Mouse (Mus musculus) T-helper 1 cell (primary cell): ENCODE data around the gene 2610002M06Rik.

Source experiments
- in situ Hi-C: fragments of 300-600 bp; cut with MboI, MseI; formaldehyde crosslinking; loops from one replicate; pipeline ENCODE4 v1.15.1; 2025; ENCODE audit warnings: high pct_unique_total_duplicates

Gene 2610002M06Rik

DNA sequence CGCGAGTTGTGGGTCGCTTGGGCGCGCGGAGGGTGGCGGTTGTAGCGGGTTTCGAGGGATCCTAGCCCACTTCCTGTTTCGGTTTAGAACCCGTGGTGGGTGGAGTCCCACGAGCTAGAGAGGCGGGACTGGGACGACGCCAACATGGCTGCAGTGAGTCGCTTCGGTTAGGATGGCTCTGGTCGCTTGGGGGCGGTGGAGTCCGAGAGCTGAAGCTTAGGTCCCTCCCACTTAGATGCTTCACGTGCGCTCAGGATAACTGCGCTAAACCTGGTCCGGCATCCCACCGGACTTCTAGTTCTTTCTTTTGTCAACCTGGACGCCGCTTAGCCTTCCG, at the start of gene 2610002M06Rik:
TSS of gene 2610002M06Rik (minus strand) at position 117 of the 337 bp plus-strand sequence.
- in situ Hi-C loops = loop anchor here (25.0 kb wide), 2 partner anchors 721 to 996 kb away; no protein-coding TSS in a partner anchor

DNA sequence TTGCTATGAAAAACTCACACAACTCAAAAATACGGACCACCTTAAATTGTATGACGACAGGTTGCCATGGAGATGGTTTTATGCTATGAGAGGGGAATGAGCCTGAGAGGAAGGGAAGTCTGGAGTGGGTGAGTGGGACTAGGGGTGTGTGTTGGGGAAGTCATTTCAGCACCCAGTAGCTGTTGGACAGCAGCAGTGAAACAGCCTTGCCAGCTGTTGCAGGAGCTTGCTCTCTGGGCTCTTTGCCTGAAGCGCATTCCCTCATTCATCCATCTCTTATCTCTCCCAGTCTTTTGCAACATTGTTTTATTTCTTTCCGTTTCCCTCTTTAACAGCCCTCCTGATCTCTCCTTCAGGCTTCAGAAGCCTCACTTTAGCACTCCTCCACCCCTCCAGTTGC, 42.0 kb upstream of the 2610002M06Rik start:
- in situ Hi-C loops = no loop called here

DNA sequence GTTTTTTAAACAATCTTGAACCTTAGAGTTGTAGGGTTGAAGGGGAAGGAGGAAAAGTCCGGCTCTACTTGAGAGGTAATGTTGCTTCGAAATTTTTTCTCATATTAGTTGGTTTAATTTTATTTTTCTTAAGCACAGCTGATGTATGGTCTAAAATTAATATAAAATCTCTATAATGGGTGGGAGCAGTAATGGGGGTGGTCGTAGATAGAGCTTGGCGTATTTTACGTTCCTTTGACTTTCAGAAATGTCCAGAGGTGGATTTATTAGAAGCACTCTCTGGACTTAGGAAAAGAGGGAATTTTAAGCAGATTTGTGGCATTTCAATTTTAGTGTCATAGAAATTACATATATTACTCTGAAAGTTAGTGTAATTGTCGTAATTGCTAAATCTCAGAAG, 592 bp upstream of the 2610002M06Rik start:
- in situ Hi-C loops = loop anchor here (25.0 kb wide), 2 partner anchors 721 to 996 kb away; no protein-coding TSS in a partner anchor

DNA sequence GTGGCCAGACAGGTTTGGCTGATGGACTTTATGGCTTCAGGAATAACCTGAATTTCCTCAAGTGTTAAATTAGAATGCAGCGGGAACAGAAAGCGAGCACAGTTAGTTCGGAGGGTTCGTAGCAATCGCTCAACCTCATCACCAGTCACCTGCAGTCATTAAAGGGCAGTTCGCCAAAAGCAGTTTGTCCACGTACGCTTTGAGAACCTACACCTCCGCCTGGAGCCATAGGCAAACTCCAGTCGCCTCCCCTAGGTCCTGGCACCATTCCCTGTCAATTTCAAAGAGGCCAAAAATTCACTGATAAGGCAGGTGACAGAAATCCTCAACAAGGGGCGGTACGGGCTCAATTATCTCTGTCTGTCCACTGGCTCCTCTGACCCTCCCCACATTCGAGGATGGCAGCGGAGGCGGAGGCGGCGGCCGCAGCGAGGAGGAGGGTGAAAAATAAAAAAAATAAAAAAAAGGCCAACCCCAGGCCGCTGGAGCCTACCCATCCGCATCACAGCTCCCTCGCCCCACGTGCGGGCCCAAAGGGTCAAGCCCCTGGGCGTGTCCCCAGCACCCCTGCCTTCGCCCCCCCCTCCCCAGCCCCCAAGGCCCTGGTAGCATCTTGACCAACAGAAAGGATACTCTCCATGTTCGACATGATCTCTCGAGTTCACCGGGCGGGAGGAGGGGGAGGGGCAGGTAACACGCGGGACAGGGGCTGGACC, 474 bp downstream of the 2610002M06Rik start:
- in situ Hi-C loops = loop anchor here (25.0 kb wide), 2 partner anchors 722 to 997 kb away; no protein-coding TSS in a partner anchor

DNA sequence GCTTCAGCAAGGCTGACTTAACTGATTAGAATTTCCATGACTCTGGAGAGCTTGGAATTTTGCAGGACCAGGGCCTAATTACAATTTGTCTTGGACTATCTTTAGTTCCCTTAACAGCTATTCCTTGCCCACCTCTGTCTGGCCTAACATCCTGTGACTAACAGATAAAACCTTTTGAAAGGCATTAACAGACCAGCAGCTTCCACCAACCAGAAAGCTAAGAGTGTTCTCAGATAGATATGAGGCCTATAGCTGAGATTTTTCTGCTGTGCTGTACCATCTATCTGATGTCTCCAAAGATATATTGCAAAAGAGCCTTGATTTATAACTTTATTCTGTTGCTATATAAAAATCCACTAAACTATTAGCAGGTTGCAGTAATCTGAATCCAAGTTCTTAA, 4.0 kb downstream of the 2610002M06Rik start:
- in situ Hi-C loops = loop anchor here (25.0 kb wide), 2 partner anchors 725 to 1000 kb away; no protein-coding TSS in a partner anchor

DNA sequence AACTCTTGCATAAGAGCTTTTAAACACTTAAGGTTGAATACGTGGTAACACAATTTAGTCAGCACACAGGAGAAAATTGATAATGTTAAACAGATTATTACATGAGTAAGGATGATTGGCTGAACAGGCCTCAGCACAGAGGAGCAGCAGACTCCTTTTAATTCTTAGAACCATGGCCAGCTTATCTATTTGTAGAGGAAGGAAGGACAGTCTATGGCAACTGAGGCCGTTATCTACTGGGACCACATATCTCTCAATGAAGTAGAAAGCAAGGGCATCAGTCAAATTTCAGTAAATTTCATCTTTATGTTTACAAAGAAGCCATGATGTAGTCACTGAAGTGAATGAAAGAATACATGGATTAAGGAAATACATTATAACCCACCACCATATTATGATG, 19.2 kb downstream of the 2610002M06Rik start:
- in situ Hi-C loops = loop anchor here (10.0 to 25.0 kb wide), 2 partner anchors 965 to 1288 kb away; no protein-coding TSS in a partner anchor

DNA sequence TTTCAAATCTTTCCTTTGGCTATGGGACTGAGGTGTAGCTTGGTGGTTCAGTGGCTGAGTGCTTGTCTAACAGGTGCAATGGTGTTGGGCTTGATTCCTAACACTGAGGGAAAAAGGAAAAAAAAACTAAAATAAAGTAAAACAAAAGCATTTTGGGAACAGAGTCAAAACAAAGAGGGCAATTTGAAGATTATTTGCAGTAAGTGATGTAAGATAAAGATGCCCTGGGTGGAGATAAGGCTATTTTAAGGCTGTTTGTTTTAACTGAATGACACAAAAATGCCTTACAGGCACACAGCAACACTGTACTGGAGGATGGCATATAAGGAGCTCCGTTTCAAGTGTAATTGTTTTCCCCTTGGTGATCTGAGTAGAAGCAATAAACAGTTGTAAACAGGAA, 20.3 kb downstream of the 2610002M06Rik start:
- in situ Hi-C loops = loop anchor here (10.0 to 25.0 kb wide), 2 partner anchors 967 to 1289 kb away; no protein-coding TSS in a partner anchor

DNA sequence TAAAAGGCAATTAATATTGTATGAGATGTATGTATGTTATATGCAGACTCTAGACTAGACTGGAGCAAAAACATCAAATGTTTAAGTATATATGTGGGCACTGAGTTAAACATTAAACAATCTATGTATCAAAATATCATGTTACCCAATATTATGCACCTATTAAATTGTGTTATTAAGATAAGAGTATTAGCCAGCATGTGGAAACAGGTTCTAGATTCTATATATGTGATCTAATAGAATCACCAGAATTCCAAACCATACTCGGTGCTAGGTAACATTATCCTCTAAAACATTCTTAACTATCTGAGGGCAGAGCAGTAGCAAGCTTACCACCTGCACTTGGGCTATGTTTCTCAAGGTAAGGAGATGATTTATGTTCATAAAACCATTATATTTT, 23.8 kb downstream of the 2610002M06Rik start, which contains the start of gene Tent5d:
TSS of gene Tent5d (plus strand) at position 301 of the 400 bp plus-strand sequence.
- in situ Hi-C loops = loop anchor here (10.0 to 25.0 kb wide), 2 partner anchors 970 to 1293 kb away; no protein-coding TSS in a partner anchor

DNA sequence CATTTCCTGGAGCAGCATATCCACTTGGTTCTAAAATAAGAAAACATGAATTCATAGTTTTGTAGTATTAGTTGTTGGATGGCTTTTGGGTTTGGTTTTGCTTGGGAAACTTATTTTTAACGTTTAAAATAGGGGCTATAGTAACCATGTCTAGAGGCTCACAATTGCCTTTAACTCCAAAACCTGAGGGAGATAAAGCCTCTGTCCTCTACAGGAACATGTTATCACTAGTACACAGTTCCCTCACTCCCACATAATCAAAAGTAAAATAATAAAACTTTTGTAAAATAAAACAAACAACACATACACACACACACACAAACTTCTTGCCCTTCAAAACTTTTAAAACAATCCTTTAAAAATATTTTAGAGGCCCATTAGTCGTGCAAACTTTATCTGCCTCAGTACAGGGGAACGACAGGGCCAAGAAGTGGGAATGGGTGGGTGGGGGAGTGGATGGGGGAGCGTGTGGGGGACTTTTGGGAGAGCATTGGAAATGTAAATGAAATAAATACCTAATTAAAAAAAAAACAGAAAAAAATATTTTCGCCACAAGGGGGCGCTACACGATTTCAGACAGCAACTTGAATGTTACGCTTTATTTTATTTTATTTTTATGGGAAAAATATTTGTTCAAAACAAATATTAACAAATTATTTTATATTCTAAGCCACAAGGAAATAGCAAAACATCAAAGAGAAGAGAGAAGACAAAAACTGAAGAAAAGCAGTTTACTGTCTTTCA, 25.2 kb downstream of the 2610002M06Rik start:
- in situ Hi-C loops = loop anchor here (10.0 to 25.0 kb wide), 2 partner anchors 971 to 1294 kb away; no protein-coding TSS in a partner anchor

DNA sequence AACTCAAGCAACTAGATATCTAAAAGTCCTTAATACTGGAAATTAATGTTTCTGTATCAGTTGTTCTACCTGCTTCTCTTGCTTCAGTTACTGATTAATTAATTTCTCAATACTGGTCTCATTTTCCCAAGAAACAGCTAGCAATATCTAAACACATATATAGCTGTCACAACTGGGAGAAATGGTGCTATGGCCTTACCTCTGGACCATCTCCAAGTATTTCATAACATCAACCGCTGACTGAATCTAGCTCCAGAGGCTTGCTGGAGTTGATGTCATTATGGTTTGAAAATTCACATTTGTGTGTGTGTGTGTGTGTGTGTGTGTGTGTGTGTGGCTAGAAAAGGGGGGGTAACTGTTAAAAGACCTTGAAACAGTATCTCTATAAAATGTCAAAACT, 26.0 kb downstream of the 2610002M06Rik start:
- in situ Hi-C loops = loop anchor here (10.0 to 25.0 kb wide), 2 partner anchors 972 to 1295 kb away; no protein-coding TSS in a partner anchor

DNA sequence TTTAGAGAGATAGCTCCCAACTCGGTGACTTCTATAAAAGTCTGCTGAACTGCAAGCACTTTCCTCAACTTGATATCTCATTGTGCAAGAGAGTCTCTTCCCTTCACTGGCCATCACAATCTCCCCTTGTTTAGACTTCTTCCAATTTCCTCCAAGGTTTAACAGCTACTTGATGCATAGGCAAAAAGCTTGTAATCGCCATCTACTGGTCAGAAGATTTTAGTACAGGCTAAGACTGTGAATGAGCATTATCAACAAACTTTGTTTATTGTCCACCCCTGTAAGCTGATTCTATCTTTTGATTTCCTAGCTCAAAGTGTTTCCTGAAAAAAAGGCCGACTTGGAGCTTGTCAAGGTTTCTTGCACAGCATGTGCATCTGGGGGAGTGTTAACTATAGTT, 48.2 kb downstream of the 2610002M06Rik start:
- in situ Hi-C loops = no loop called here
